ENCODE assay signal across 12 mouse cellular contexts in genomic region chr2:168876631-168877030, GRCm38 (mm10).
"Had no signal": no experiment of that assay in that cellular context is flagged by ENCODE, and none has a peak within 500 bp of the region (broad histone marks: within the 10 kb centered on the region; RNA-seq: fewer than 3 reads in every experiment).

No protein-coding gene starts in this region.

- DNase-seq: retina, postnatal 1 day; right cerebral cortex, adult 18-20 months; right cerebral cortex, postnatal 14 days; right cerebral cortex, postnatal 25 days; right cerebral cortex, postnatal 4 days; spleen, adult 18-20 months; thymus, adult 18-20 months; thymus, adult 2 months; thymus, postnatal 14 days; thymus, postnatal 25 days; thymus, postnatal 36 days; thymus, postnatal 4 days had no signal
